Mouse (Mus musculus) liver, embryonic 14.5 days (tissue): Measurements from ENCODE around the gene Igf2r. TPM values are rescaled to one million over a fixed set of nuclear protein-coding genes. Genes with fewer than 3 reads are reported as not detected.

ENCODE experiments used
- ATAC-seq: fragments of 200-750 bp; cut with Nextera tagmentation; 2 replicates; pipeline ENCODE4 v1.8.0; 2017; ENCODE audit warnings: moderate number of reproducible peaks, mild to moderate bottlenecking, moderate library complexity; ENCODE audit not compliant: insufficient read depth
- DNase-seq, 3 experiments: peaks; one replicate each; pipeline ENCODE4 v3.0.0-alpha.2; 2012 to 2013; ENCODE audit warnings: low read depth in 3 of 3, low spot score in 3 of 3
- H3K27ac ChIP-seq: fragments of 300-500 bp; sonication (generic); 2 replicates; pipeline ENCODE4 v1.5.1; 2014; ENCODE audit warnings: moderate library complexity, mild to moderate bottlenecking, control low read depth, inconsistent platforms
- H3K27me3 ChIP-seq: fragments of 300-500 bp; sonication (generic); 2 replicates; pipeline ENCODE4 v1.6.1; 2014; ENCODE audit warnings: mild to moderate bottlenecking, low read length, moderate library complexity; ENCODE audit not compliant: control insufficient read depth, insufficient read depth
- H3K36me3 ChIP-seq: fragments of 300-500 bp; sonication (generic); replicated peaks from 2 replicates; pipeline ENCODE4 v1.6.1; 2014; ENCODE audit warnings: low read depth; ENCODE audit not compliant: control insufficient read depth, insufficient read depth
- H3K4me1 ChIP-seq, 2 experiments: fragments of 200-500 bp in 1 of 2; fragments of 300-500 bp in 1 of 2; sonication (generic) in 1 of 2; replicated peaks; 2 replicates each; pipeline ENCODE4 v1.6.1; 2012 to 2014; ENCODE audit warnings: antibody characterized with exemption in 1 of 2, inconsistent platforms in 1 of 2, low read length in 1 of 2; ENCODE audit not compliant: control insufficient read depth in 2 of 2, insufficient read depth in 2 of 2
- H3K4me2 ChIP-seq: fragments of 300-500 bp; sonication (generic); 2 replicates; pipeline ENCODE4 v1.6.1; 2014; ENCODE audit warnings: low read depth, mild to moderate bottlenecking, control low read depth, moderate library complexity
- H3K4me3 ChIP-seq, 2 experiments: fragments of 200-500 bp in 1 of 2; fragments of 300-500 bp in 1 of 2; sonication (generic) in 1 of 2; 2 replicates each; pipeline ENCODE4 v1.5.1; 2012 to 2014; ENCODE audit warnings: low read depth in 2 of 2, low read length in 2 of 2, mild to moderate bottlenecking in 2 of 2, control low read depth in 1 of 2, inconsistent platforms in 1 of 2, moderate library complexity in 1 of 2; ENCODE audit not compliant: insufficient read depth in 1 of 2
- H3K9ac ChIP-seq: fragments of 300-500 bp; sonication (generic); replicated peaks from 2 replicates; pipeline ENCODE4 v1.6.1; 2014; ENCODE audit warnings: mild to moderate bottlenecking, control low read depth, moderate library complexity
- H3K9me3 ChIP-seq: fragments of 300-500 bp; sonication (generic); 2 replicates; pipeline ENCODE4 v1.6.1; 2016; ENCODE audit warnings: low read length, mixed read lengths; ENCODE audit not compliant: control insufficient read depth
- CTCF ChIP-seq: IDR thresholded peaks from 2 replicates; pipeline ENCODE4 v1.5.1; 2016; ENCODE audit warnings: antibody characterized with exemption, low read depth, control low read depth
- EP300 ChIP-seq: IDR thresholded peaks from 2 replicates; pipeline ENCODE4 v1.6.1; 2016; ENCODE audit warnings: antibody characterized with exemption, low read depth
- WGBS: fragments of 180-500 bp; shearing (Covaris S2); extraction: QIAGEN DNeasy Blood & Tissue Kit; methylation state at CpG from one replicate; pipeline ENCODE4 v1.1.7; 2014; ENCODE audit not compliant: insufficient replicate concordance; 5-methylcytosine and 5-hydroxymethylcytosine counted together
- polyA plus RNA-seq, 2 experiments: library from polyadenylated mRNA; depleted of rRNA in 1 of 2; stranded (reverse) in 1 of 2; unstranded in 1 of 2; fragments of >200 nt; fragmentation: Nextera tagmentation in 1 of 2; extraction: Ambion mirVana in 1 of 2; gene quantifications; 2 replicates each; pipeline versions ENCODE4 v1.2.1 to v1.2.3; 2012 to 2014

Gene Igf2r
- polyA plus RNA-seq, 2 experiments: 12.6 to 12.8 TPM

DNA sequence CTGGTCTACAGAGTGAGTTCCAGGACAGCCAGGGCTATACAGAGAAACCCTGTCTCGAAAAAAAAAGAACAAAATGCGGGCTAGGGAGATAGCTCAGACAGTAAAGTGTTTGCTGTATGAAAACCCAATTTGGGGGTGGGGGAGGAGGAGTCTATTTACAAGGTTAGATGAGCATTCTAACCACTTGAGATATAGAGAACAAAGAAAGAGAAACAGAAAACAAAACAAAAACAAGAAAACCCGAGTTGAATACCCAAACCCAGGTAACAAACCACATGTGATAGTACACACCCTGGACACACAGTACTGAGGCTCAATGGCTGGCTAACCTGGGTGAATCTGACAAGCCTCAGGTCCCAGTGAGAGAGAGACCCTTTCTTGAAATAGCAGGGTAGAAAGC lies 41.7 kb downstream of the Igf2r start:
- no peak for DNase-seq
- Histone ChIP-seq H3K27me3 (no peaks in the 10 kb centered on the region), H3K36me3 (no peaks in the 10 kb centered on the region), H3K9ac (no peak overlapping the region), H3K27ac (no peak overlapping the region), H3K4me1 (peaks cover 16 to 22% of the 10 kb centered on the region in 2 experiments), H3K9me3 (no peaks in the 10 kb centered on the region), H3K4me3 (no peak overlapping the region), H3K4me2 (no peak overlapping the region)
- WGBS: 46% methylated on average over 3 of the region's 3 CpGs
- TF ChIP-seq CTCF (no peak), EP300 (no peak)
- no peak for ATAC-seq

DNA sequence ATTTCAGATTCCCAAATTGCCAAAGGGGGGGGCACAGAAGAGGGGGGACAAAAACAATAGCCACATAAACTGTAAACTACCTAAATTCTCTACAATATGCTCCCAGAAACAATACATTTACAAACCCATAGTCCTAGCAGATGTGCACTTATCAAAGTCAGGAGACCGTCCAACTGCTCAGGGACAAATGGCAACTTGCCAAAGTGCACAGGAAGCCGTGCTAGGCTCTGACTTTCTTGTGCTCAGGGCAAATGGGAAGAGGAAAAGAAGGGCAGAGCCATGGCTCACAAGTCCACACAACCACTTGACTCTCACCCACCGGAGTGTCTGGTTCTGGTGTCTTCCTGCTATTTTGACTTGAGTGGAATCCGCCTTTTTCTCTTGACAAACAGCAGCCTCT lies 43.6 kb downstream of the Igf2r start:
- H3K9ac ChIP-seq: no peak overlapping the region
- no peak overlapping the region for H3K4me2 ChIP-seq
- no peak for ATAC-seq
- DNase-seq: peak in 2 of 3 experiments; percentile 24 to 26
- H3K4me1 ChIP-seq: peaks cover 16 to 22% of the 10 kb centered on the region in 2 experiments
- no peak overlapping the region for H3K27ac ChIP-seq
- H3K4me3 ChIP-seq: no peak overlapping the region
- WGBS: 26% methylated on average over 4 of the region's 4 CpGs
- H3K36me3 ChIP-seq: no peaks in the 10 kb centered on the region
- H3K9me3 ChIP-seq: no peaks in the 10 kb centered on the region
- no peak for TF ChIP-seq EP300
- no peak for TF ChIP-seq CTCF
- no peaks in the 10 kb centered on the region for H3K27me3 ChIP-seq

DNA sequence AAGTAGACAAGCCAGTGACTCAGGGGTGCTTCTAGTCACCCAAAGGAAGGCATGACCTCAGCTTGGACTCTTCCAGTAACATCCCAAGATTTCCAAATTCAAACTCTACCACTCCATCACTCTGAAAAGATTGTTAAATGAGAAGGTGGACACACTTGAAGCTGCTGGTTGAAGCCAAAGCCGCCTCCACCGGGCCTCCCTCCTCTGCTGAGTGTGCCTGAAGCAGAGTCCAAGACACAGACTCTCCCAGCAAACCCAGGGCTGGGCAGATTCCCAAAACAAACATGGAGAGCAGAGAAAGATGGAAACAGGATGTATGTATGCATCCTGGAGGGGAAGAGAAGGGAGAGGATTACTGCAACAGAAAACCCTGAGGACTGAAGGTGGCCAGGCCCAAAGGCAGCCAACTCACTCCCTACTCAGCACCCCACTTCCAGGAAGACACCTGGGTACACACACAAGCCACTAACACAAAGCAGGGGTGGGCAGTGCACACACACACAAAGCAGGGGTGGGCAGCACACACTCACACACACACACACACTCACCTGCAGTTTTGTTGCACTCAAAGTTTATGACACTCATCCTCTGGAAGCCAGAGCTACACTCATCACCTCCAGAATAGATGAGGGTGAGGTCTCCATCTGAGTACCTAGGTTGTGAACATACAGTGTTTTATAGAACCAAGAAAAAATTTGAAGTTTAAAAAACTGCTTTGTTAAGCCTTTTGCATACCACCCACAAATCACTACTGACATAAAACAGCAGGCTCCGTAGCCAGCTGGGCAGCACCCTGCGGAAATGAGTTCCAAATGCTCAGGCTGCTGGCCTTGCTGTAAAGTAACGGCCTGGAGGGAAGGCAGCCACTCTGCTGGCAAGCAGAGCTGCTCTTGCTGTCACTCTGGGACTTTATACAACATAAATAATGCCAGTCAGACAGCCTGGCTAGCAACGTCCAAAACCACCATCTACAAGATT lies 44.4 kb downstream of the Igf2r start:
- DNase-seq (no peak), ATAC-seq (no peak)
- TF ChIP-seq CTCF: no peak
- no peak for TF ChIP-seq EP300
- Histone ChIP-seq H3K27me3 (no peaks in the 10 kb centered on the region), H3K4me3 (no peak overlapping the region), H3K27ac (no peak overlapping the region), H3K9ac (no peak overlapping the region), H3K4me2 (no peak overlapping the region), H3K9me3 (no peaks in the 10 kb centered on the region), H3K36me3 (no peaks in the 10 kb centered on the region), H3K4me1 (peaks cover 16 to 22% of the 10 kb centered on the region in 2 experiments)
- WGBS: 61% methylated on average over 6 of the region's 6 CpGs

DNA sequence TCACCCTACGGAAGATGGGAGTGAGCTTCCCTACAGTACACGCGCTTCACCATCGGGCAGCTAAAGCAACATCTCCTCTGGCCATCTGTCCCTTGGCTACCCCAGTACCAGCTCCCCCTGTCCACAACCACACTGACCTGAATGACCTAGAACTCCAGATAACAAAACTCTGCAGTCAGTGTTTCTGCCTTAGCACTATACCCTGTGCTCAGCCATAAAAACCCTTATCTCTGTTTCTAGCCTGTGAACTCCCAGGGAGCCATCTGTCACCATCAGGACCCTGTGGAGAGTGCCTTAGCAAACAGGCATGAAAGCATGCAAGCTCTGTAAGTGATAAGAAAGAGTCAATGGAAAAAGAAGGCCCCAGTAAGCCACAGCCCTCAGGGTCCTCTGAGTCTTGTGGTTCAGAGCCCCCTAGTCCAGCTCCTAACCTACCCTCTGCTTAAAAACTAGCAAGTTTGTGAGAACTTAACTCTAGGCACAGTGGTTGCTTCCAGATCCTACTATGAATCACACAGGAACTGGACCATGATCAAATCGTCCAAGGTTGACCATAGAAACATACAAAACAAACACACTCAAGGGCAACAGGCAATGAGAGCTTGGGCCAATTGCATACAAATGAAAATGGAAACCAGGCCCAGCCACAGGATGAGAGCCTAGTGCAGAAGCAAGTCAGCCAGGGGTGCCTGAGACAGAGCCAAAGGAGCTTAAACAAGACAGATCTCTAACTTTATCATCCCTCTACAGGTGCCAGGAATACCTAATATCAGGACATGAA lies 45.3 kb downstream of the Igf2r start:
- Histone ChIP-seq H3K27me3 (no peaks in the 10 kb centered on the region), H3K9me3 (no peaks in the 10 kb centered on the region), H3K4me3 (no peak overlapping the region), H3K9ac (no peak overlapping the region), H3K4me2 (no peak overlapping the region; the same call in 1 of the 2 replicates), H3K27ac (no peak overlapping the region; the same call in none of the 2 replicates), H3K4me1 (peaks cover 16 to 22% of the 10 kb centered on the region in 2 experiments), H3K36me3 (no peaks in the 10 kb centered on the region)
- ATAC-seq (peak; percentile 94), DNase-seq (peak in 2 of 3 experiments; percentile 28 to 36)
- TF ChIP-seq EP300: peak; percentile 76
- TF ChIP-seq CTCF: no peak
- 31% methylated on average over 5 of the region's 5 CpGs for WGBS

DNA sequence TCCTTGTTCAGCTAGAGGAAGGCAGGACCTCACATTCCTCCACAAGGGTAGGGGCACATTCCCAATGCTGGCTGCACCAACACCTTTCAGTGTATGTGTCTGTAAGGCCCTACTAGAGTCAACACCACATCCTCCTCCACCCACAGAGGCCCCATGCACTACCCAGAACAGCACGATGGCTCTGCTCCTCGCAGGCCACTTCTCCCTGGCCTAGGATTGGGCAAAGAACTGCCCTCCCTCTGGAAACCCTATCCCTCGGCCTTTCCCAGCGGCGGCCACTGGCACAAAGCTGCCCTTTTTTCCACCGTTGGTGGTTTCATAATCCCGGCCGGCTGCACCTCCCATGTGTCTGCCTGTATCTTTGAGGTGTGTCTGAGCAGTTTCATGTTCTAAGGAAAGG lies 46.8 kb downstream of the Igf2r start:
- Histone ChIP-seq H3K27ac (no peak overlapping the region), H3K4me2 (no peak overlapping the region), H3K4me1 (peaks cover 16 to 22% of the 10 kb centered on the region in 2 experiments), H3K4me3 (no peak overlapping the region), H3K27me3 (no peaks in the 10 kb centered on the region), H3K9ac (no peak overlapping the region), H3K9me3 (no peaks in the 10 kb centered on the region), H3K36me3 (no peaks in the 10 kb centered on the region)
- WGBS: 68% methylated on average over 8 of the region's 8 CpGs
- DNase-seq (no peak), ATAC-seq (no peak)
- TF ChIP-seq CTCF (no peak), EP300 (no peak)
